Mouse (Mus musculus): ENCODE results near the gene Resf1. TPM values are rescaled to one million over a fixed set of nuclear protein-coding genes. Genes with fewer than 3 reads are reported as not detected.
"Not testable (repeated sequence)": the region's sequence is repeated elsewhere in the genome, so short reads cannot be mapped to it uniquely, and the experiment has no call there.

Gene Resf1
- polyA plus RNA-seq (2017; shearing (Covaris generic)), result 100 to 1,000 TPM; 268 to 366 TPM

- peak; percentile 85 for ATAC-seq
Measured at GRCm38 (mm10) chr6:149308956-149309932, at the start of gene Resf1. Resf1 (plus strand) TSS chr6:149309414.

- peak; percentile 88 for ATAC-seq
Measured at GRCm38 (mm10) chr6:149260801-149261239, 48.4 kb upstream of the Resf1 start.

GRCm38 (mm10) chr6:149267951-149268350, 41.3 kb upstream of the Resf1 start:
- ATAC-seq, result no peak

GRCm38 (mm10) chr6:149278248-149278731, 30.9 kb upstream of the Resf1 start:
- no peak for ATAC-seq

- ATAC-seq, result no peak
Measured at GRCm38 (mm10) chr6:149278866-149279265, 30.3 kb upstream of the Resf1 start.

- no peak for ATAC-seq
Measured at GRCm38 (mm10) chr6:149280511-149280910, 28.7 kb upstream of the Resf1 start.

- not testable (repeated sequence) for ATAC-seq
Measured at GRCm38 (mm10) chr6:149288190-149288589, 21.0 kb upstream of the Resf1 start.

- ATAC-seq, result not testable (repeated sequence)
Measured at GRCm38 (mm10) chr6:149303231-149303630, 6.0 kb upstream of the Resf1 start.

- no peak for ATAC-seq
Measured at GRCm38 (mm10) chr6:149307092-149307491, 2.1 kb upstream of the Resf1 start.

- ATAC-seq, result no peak
Measured at GRCm38 (mm10) chr6:149307801-149308200, 1.4 kb upstream of the Resf1 start.

- ATAC-seq, result no peak
Measured at GRCm38 (mm10) chr6:149310226-149310625, 1.0 kb downstream of the Resf1 start.

GRCm38 (mm10) chr6:149311044-149311443, 1.8 kb downstream of the Resf1 start:
- no peak for ATAC-seq

GRCm38 (mm10) chr6:149311778-149312177, 2.6 kb downstream of the Resf1 start:
- no peak for ATAC-seq

- ATAC-seq, result no peak
Measured at GRCm38 (mm10) chr6:149312221-149312620, 3.0 kb downstream of the Resf1 start.

- ATAC-seq, result no peak
Measured at GRCm38 (mm10) chr6:149314918-149315317, 5.7 kb downstream of the Resf1 start.

GRCm38 (mm10) chr6:149323523-149324241, 14.5 kb downstream of the Resf1 start:
- ATAC-seq, result peak; percentile 8

GRCm38 (mm10) chr6:149324242-149324633, 15.0 kb downstream of the Resf1 start:
- ATAC-seq, result no peak

GRCm38 (mm10) chr6:149329071-149329470, 19.9 kb downstream of the Resf1 start:
- ATAC-seq, result no peak

- ATAC-seq, result no peak
Measured at GRCm38 (mm10) chr6:149330332-149330731, 21.1 kb downstream of the Resf1 start.

- ATAC-seq, result no peak
Measured at GRCm38 (mm10) chr6:149333036-149333435, 23.8 kb downstream of the Resf1 start.

- no peak for ATAC-seq
Measured at GRCm38 (mm10) chr6:149337990-149338389, 28.8 kb downstream of the Resf1 start.

- ATAC-seq, result no peak
Measured at GRCm38 (mm10) chr6:149338622-149339021, 29.4 kb downstream of the Resf1 start.

GRCm38 (mm10) chr6:149343802-149344201, 34.6 kb downstream of the Resf1 start:
- ATAC-seq, result peak; percentile 86
